Mouse (Mus musculus) liver, embryonic 14.5 days (tissue): ENCODE data around the gene Wdr38. TPM values are rescaled to one million over a fixed set of nuclear protein-coding genes. Genes with fewer than 3 reads are reported as not detected.

Experiments used
- ATAC-seq: fragments of 200-750 bp; cut with Nextera tagmentation; 2 replicates; pipeline ENCODE4 v1.8.0; 2017; ENCODE audit warnings: moderate number of reproducible peaks, mild to moderate bottlenecking, moderate library complexity; ENCODE audit not compliant: insufficient read depth
- DNase-seq, 3 experiments: peaks; one replicate each; pipeline ENCODE4 v3.0.0-alpha.2; 2012 to 2013; ENCODE audit warnings: low read depth in 3 of 3, low spot score in 3 of 3
- H3K27ac ChIP-seq: fragments of 300-500 bp; sonication (generic); 2 replicates; pipeline ENCODE4 v1.5.1; 2014; ENCODE audit warnings: moderate library complexity, mild to moderate bottlenecking, control low read depth, inconsistent platforms
- H3K27me3 ChIP-seq: fragments of 300-500 bp; sonication (generic); 2 replicates; pipeline ENCODE4 v1.6.1; 2014; ENCODE audit warnings: mild to moderate bottlenecking, low read length, moderate library complexity; ENCODE audit not compliant: control insufficient read depth, insufficient read depth
- H3K36me3 ChIP-seq: fragments of 300-500 bp; sonication (generic); replicated peaks from 2 replicates; pipeline ENCODE4 v1.6.1; 2014; ENCODE audit warnings: low read depth; ENCODE audit not compliant: control insufficient read depth, insufficient read depth
- H3K4me1 ChIP-seq, 2 experiments: fragments of 200-500 bp in 1 of 2; fragments of 300-500 bp in 1 of 2; sonication (generic) in 1 of 2; replicated peaks; 2 replicates each; pipeline ENCODE4 v1.6.1; 2012 to 2014; ENCODE audit warnings: antibody characterized with exemption in 1 of 2, inconsistent platforms in 1 of 2, low read length in 1 of 2; ENCODE audit not compliant: control insufficient read depth in 2 of 2, insufficient read depth in 2 of 2
- H3K4me2 ChIP-seq: fragments of 300-500 bp; sonication (generic); 2 replicates; pipeline ENCODE4 v1.6.1; 2014; ENCODE audit warnings: low read depth, mild to moderate bottlenecking, control low read depth, moderate library complexity
- H3K4me3 ChIP-seq, 2 experiments: fragments of 200-500 bp in 1 of 2; fragments of 300-500 bp in 1 of 2; sonication (generic) in 1 of 2; 2 replicates each; pipeline ENCODE4 v1.5.1; 2012 to 2014; ENCODE audit warnings: low read depth in 2 of 2, low read length in 2 of 2, mild to moderate bottlenecking in 2 of 2, control low read depth in 1 of 2, inconsistent platforms in 1 of 2, moderate library complexity in 1 of 2; ENCODE audit not compliant: insufficient read depth in 1 of 2
- H3K9ac ChIP-seq: fragments of 300-500 bp; sonication (generic); replicated peaks from 2 replicates; pipeline ENCODE4 v1.6.1; 2014; ENCODE audit warnings: mild to moderate bottlenecking, control low read depth, moderate library complexity
- H3K9me3 ChIP-seq: fragments of 300-500 bp; sonication (generic); 2 replicates; pipeline ENCODE4 v1.6.1; 2016; ENCODE audit warnings: low read length, mixed read lengths; ENCODE audit not compliant: control insufficient read depth
- CTCF ChIP-seq: IDR thresholded peaks from 2 replicates; pipeline ENCODE4 v1.5.1; 2016; ENCODE audit warnings: antibody characterized with exemption, low read depth, control low read depth
- EP300 ChIP-seq: IDR thresholded peaks from 2 replicates; pipeline ENCODE4 v1.6.1; 2016; ENCODE audit warnings: antibody characterized with exemption, low read depth
- WGBS: fragments of 180-500 bp; shearing (Covaris S2); extraction: QIAGEN DNeasy Blood & Tissue Kit; methylation state at CpG from one replicate; pipeline ENCODE4 v1.1.7; 2014; ENCODE audit not compliant: insufficient replicate concordance; 5-methylcytosine and 5-hydroxymethylcytosine counted together
- polyA plus RNA-seq, 2 experiments: library from polyadenylated mRNA; depleted of rRNA in 1 of 2; stranded (reverse) in 1 of 2; unstranded in 1 of 2; fragments of >200 nt; fragmentation: Nextera tagmentation in 1 of 2; extraction: Ambion mirVana in 1 of 2; gene quantifications; 2 replicates each; pipeline versions ENCODE4 v1.2.1 to v1.2.3; 2012 to 2014

Wdr38 gene
- polyA plus RNA-seq, 2 experiments, result 0.42 to 0.58 TPM

DNA sequence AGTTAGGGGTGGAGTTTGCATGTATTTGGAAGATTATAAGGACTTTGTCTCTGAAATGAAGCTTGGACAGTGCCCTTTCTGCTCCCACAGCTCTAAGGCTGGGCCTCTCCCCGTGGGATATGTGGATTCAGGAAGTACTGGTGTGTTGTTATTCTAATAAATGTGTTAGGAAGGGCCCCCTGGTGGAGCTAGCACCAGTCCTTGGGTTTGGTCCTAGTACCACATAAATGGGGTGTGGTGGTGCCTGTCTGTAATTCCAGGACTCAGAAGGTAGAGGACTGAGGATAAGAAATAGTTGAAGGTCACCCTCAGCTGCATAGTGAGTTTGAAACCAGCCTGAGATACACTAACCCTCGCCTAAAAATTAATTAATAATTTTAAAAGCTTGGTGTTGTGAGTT, 24.1 kb upstream of the Wdr38 start:
- DNase-seq, result no peak
- TF ChIP-seq CTCF (no peak), EP300 (no peak)
- Histone ChIP-seq H3K9ac (no peak overlapping the region), H3K4me1 (peaks cover 23 to 28% of the 10 kb centered on the region in 2 experiments), H3K27ac (no peak overlapping the region), H3K9me3 (no peaks in the 10 kb centered on the region), H3K4me3 (no peak overlapping the region), H3K36me3 (no peaks in the 10 kb centered on the region), H3K4me2 (no peak overlapping the region), H3K27me3 (no peaks in the 10 kb centered on the region; the same call in 1 of the 2 replicates)
- no peak for ATAC-seq
- WGBS, result 14% methylated on average over 2 of the region's 2 CpGs

DNA sequence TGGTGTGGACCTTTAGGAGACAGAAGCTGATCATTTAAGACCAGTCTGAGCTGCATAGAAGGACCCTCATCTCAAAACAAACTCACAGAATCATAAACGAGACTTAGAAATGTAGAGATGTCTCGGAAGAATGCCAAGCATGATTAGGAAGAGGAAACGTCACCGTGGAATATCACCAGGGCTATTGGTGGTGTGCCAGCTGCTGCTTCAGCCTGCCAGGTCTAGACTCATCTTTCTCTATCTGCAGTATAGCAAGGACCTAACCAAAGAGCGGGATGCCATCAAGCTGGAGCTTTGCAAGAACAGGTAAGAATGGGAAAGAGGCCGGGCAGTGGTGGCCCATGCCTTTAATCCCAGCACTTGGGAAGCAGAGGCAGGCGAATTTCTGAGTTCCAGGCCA, 23.6 kb upstream of the Wdr38 start:
- Histone ChIP-seq H3K36me3 (no peaks in the 10 kb centered on the region), H3K4me2 (no peak overlapping the region), H3K27ac (no peak overlapping the region), H3K9me3 (no peaks in the 10 kb centered on the region), H3K4me1 (peaks cover 23 to 28% of the 10 kb centered on the region in 2 experiments), H3K27me3 (no peaks in the 10 kb centered on the region; the same call in 1 of the 2 replicates), H3K4me3 (no peak overlapping the region), H3K9ac (no peak overlapping the region)
- whole genome bisulfite sequencing, result 70% methylated on average over 7 of the region's 7 CpGs
- TF ChIP-seq EP300 (no peak), CTCF (no peak)
- DNase-seq (no peak), ATAC-seq (no peak)

DNA sequence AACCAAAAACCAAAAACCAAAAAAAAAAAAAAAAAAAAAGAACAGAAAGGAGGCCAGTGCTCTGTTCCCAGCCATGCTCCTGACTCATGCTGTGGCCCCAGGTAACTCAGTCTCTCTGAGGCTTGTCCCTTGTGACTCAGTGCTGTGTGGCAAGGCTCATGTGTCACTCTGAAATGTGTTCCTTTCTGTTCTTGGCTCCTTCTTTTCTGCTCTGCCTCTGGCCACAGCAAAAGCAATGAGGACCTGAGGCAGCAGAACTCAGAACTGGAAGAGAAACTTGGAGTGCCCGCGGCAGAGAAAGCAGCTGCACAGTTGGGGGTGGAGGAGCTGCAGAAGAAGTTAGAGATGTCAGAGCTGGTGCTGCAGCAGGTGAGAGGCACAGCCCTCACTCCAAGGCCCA, 23.1 kb upstream of the Wdr38 start:
- Histone ChIP-seq H3K9me3 (no peaks in the 10 kb centered on the region), H3K4me3 (no peak overlapping the region), H3K4me2 (no peak overlapping the region), H3K9ac (no peak overlapping the region), H3K27me3 (no peaks in the 10 kb centered on the region; the same call in 1 of the 2 replicates), H3K36me3 (no peaks in the 10 kb centered on the region), H3K27ac (no peak overlapping the region), H3K4me1 (peaks cover 20 to 24% of the 10 kb centered on the region in 2 experiments)
- no peak for TF ChIP-seq EP300
- no peak for TF ChIP-seq CTCF
- 48% methylated on average over 2 of the region's 2 CpGs for WGBS
- no peak for ATAC-seq
- DNase-seq, result no peak

DNA sequence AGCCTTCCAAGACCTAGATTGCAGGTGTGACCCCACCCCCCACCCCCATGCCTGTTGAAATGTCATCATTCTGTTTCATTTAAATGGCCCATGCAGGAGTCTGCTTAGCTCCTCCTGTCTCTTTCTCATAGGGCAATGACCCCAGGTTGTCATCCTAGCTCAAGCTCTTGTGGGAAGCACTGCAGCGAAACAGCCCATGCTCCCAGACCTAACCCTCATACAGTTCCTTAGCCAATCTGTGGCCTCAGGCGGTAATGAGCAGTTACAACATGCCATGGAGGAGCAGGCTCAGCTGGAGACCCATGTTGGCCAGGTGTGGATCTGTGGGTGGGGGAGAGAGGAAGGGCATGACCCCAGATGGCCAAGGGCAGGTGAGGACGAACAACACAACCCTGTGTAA, 22.1 kb upstream of the Wdr38 start:
- no peak for ATAC-seq

DNA sequence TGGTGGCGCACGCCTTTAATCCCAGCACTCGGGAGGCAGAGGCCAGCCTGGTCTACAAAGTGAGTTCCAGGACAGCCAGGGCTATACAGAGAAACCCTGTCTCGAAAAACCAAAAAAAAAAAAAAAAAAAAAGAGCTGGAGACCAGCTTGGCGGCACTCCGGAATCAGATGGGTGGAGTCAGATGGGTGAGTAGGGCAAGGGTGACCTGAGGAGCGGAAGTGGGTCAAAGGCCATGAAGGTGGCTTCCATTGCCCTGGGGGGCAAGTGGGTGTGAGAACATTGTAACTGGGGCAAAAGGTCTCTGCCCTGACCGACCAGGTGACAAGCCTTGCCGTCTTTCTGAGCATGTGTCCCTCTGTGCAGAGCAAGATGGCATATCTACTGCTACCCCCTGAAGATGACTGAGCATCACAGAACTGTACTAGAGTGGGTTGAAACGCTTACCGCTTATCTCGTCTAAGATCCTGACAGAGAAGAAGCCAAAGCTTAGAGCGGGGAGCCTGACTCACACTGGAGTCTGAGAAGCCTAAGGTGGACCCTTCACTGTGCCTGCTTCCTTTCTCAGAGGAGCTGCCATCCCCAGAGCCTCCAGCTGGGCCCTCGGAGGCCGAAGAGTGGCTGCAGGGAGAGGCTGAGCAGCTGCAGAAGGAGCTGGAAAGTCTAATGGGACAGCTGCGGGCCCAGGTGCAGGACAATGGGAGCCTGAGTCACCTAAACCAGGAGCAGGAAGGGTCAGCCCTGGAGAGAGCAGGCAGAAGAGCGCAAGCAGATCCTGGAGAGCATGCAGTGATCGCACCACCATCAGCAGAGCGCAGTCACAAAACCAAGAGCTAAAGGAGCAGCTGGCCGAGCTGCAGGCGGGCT, 21.1 kb upstream of the Wdr38 start:
- DNase-seq (no peak), ATAC-seq (no peak)
- H3K27ac ChIP-seq, result no peak overlapping the region
- WGBS, result 69% methylated on average over 20 of the region's 21 CpGs
- H3K9me3 ChIP-seq, result no peaks in the 10 kb centered on the region
- no peak overlapping the region for H3K9ac ChIP-seq
- H3K4me2 ChIP-seq, result no peak overlapping the region
- H3K4me1 ChIP-seq, result peaks cover 5 to 6% of the 10 kb centered on the region in 2 experiments; a peak in 3 of 4 replicates
- no peaks in the 10 kb centered on the region; the same call in 1 of the 2 replicates for H3K27me3 ChIP-seq
- no peak overlapping the region for H3K4me3 ChIP-seq
- H3K36me3 ChIP-seq, result no peaks in the 10 kb centered on the region
- no peak for TF ChIP-seq CTCF
- TF ChIP-seq EP300, result no peak

More for the DNA sequence above, 22.1 kb upstream of the Wdr38 start:
- Histone ChIP-seq H3K27me3 (no peaks in the 10 kb centered on the region; the same call in 1 of the 2 replicates), H3K4me3 (no peak overlapping the region), H3K9me3 (no peaks in the 10 kb centered on the region), H3K27ac (no peak overlapping the region), H3K36me3 (no peaks in the 10 kb centered on the region), H3K4me1 (peaks cover 12 to 15% of the 10 kb centered on the region in 2 experiments), H3K9ac (no peak overlapping the region), H3K4me2 (no peak overlapping the region)
- WGBS, result 71% methylated on average over 3 of the region's 3 CpGs
- no peak for DNase-seq
- TF ChIP-seq CTCF, result no peak
- TF ChIP-seq EP300, result no peak
